Comparison of ENCODE assay signal across 20 mouse cellular contexts in genomic region chr5:20056856-20057255, GRCm38 (mm10).
A peak's percentile ranks its signal among the peaks of the same experiment; 100 is the strongest.
DNase-seq lines count a peak whose midpoint lies in the region; ATAC-seq lines count a peak whose summit lies in the region.
"Had no signal": no experiment of that assay in that cellular context is flagged by ENCODE, and none has a peak within 500 bp of the region (broad histone marks: within the 10 kb centered on the region; RNA-seq: fewer than 3 reads in every experiment).

No protein-coding gene starts in this region.

- ATAC-seq in forebrain, embryonic 13.5 days = 0 out of 2 replicates have a peak, but pooled peaks have one; percentile 14
- ATAC-seq in forebrain, embryonic 16.5 days = no peak
- no peak for ATAC-seq in midbrain, embryonic 14.5 days (ENCODE audit: low FRiP score, low TSS enrichment)
- ATAC-seq in midbrain, embryonic 15.5 days (replicated peaks) = no peak
- ATAC-seq in forebrain, embryonic 15.5 days (replicated peaks) = no peak
- no peak for ATAC-seq in intestine, embryonic 15.5 days
- ATAC-seq: lung, postnatal 0 days had no signal

- H3K4me3 ChIP-seq in forebrain, embryonic 13.5 days = no peak overlapping the region
- H3K4me3 ChIP-seq in forebrain, embryonic 16.5 days (replicated peaks; ENCODE audit: low read length) = no peak overlapping the region
- no peak overlapping the region for H3K4me3 ChIP-seq in midbrain, embryonic 14.5 days (replicated peaks; ENCODE audit: low read depth, low read length)
- no peak overlapping the region for H3K4me3 ChIP-seq in midbrain, embryonic 15.5 days
- H3K4me3 ChIP-seq in forebrain, embryonic 15.5 days = no peak overlapping the region
- no peak overlapping the region for H3K4me3 ChIP-seq in intestine, embryonic 15.5 days (replicated peaks)
- H3K4me3 ChIP-seq: heart, adult 2 months; heart, embryonic 12.5 days; hindbrain, embryonic 15.5 days; limb, embryonic 10.5 days; limb, embryonic 15.5 days; liver, embryonic 13.5 days; megakaryocyte, embryonic 14.5 days had no signal

- peaks cover 12% of the 10 kb centered on the region for H3K4me1 ChIP-seq in forebrain, embryonic 13.5 days
- peaks cover 9% of the 10 kb centered on the region for H3K4me1 ChIP-seq in forebrain, embryonic 16.5 days (replicated peaks; ENCODE audit: control insufficient read depth, insufficient read depth, low read length)
- peaks cover 8% of the 10 kb centered on the region; the same call in 1 of the 2 replicates for H3K4me1 ChIP-seq in midbrain, embryonic 14.5 days (ENCODE audit: control insufficient read depth, insufficient read depth, low read length)
- peaks cover 5% of the 10 kb centered on the region; the same call in 1 of the 2 replicates for H3K4me1 ChIP-seq in midbrain, embryonic 15.5 days
- peaks cover 10% of the 10 kb centered on the region for H3K4me1 ChIP-seq in forebrain, embryonic 15.5 days
- H3K4me1 ChIP-seq in intestine, embryonic 15.5 days (replicated peaks) = no peaks in the 10 kb centered on the region
- H3K4me1 ChIP-seq: heart, embryonic 12.5 days; hindbrain, embryonic 15.5 days; limb, embryonic 15.5 days; liver, embryonic 13.5 days; megakaryocyte, embryonic 14.5 days had no signal

- H3K9me3 ChIP-seq in forebrain, embryonic 13.5 days (replicated peaks) = no peaks in the 10 kb centered on the region
- H3K9me3 ChIP-seq in forebrain, embryonic 16.5 days (ENCODE audit: control insufficient read depth, low read length) = no peaks in the 10 kb centered on the region
- no peaks in the 10 kb centered on the region for H3K9me3 ChIP-seq in midbrain, embryonic 14.5 days (ENCODE audit: control insufficient read depth, low read length)
- no peaks in the 10 kb centered on the region for H3K9me3 ChIP-seq in midbrain, embryonic 15.5 days
- H3K9me3 ChIP-seq in forebrain, embryonic 15.5 days = no peaks in the 10 kb centered on the region
- H3K9me3 ChIP-seq in intestine, embryonic 15.5 days = no peaks in the 10 kb centered on the region
- H3K9me3 ChIP-seq: heart, embryonic 12.5 days; hindbrain, embryonic 15.5 days; limb, embryonic 10.5 days; limb, embryonic 15.5 days; liver, embryonic 13.5 days; megakaryocyte, embryonic 14.5 days had no signal

- peak; percentile 60 for DNase-seq in midbrain, embryonic 14.5 days
- DNase-seq: adrenal gland, postnatal 25 days; B cell, adult 2 months; cerebellum, postnatal 25 days; heart, adult 2 months; liver, embryonic 13.5 days; lung, adult 18-20 months; lung, postnatal 4 days; right cerebral cortex, postnatal 14 days had no signal

- WGBS in forebrain, embryonic 13.5 days = 20% methylated on average over 2 of the region's 2 CpGs
- 13% methylated on average over 2 of the region's 2 CpGs for WGBS in forebrain, embryonic 16.5 days
- WGBS in midbrain, embryonic 14.5 days = 46% methylated on average over 2 of the region's 2 CpGs
- WGBS in midbrain, embryonic 15.5 days = 48% methylated on average over 2 of the region's 2 CpGs
- WGBS in forebrain, embryonic 15.5 days = 14% methylated on average over 2 of the region's 2 CpGs
- 69% methylated on average over 2 of the region's 2 CpGs for WGBS in intestine, embryonic 15.5 days

- no peak overlapping the region for H3K27ac ChIP-seq in forebrain, embryonic 13.5 days
- H3K27ac ChIP-seq in forebrain, embryonic 16.5 days (ENCODE audit: low read length) = no peak overlapping the region
- no peak overlapping the region for H3K27ac ChIP-seq in midbrain, embryonic 14.5 days (replicated peaks; ENCODE audit: low read depth, low read length)
- no peak overlapping the region for H3K27ac ChIP-seq in midbrain, embryonic 15.5 days
- H3K27ac ChIP-seq in forebrain, embryonic 15.5 days (replicated peaks) = peak overlapping the region; percentile 57
- no peak overlapping the region for H3K27ac ChIP-seq in intestine, embryonic 15.5 days
- H3K27ac ChIP-seq: heart, adult 2 months; hindbrain, embryonic 15.5 days; limb, embryonic 10.5 days; limb, embryonic 15.5 days; liver, embryonic 13.5 days had no signal

- no peak overlapping the region for H3K4me2 ChIP-seq in forebrain, embryonic 13.5 days
- H3K4me2 ChIP-seq in forebrain, embryonic 16.5 days (ENCODE audit: low read length) = no peak overlapping the region
- no peak overlapping the region for H3K4me2 ChIP-seq in midbrain, embryonic 14.5 days (ENCODE audit: low read length)
- no peak overlapping the region for H3K4me2 ChIP-seq in midbrain, embryonic 15.5 days
- H3K4me2 ChIP-seq in forebrain, embryonic 15.5 days (replicated peaks) = no peak overlapping the region
- H3K4me2 ChIP-seq in intestine, embryonic 15.5 days (replicated peaks) = no peak overlapping the region
- H3K4me2 ChIP-seq: heart, embryonic 12.5 days; hindbrain, embryonic 15.5 days; limb, embryonic 15.5 days; liver, embryonic 13.5 days had no signal

- no peaks in the 10 kb centered on the region for H3K27me3 ChIP-seq in forebrain, embryonic 13.5 days
- no peaks in the 10 kb centered on the region for H3K27me3 ChIP-seq in forebrain, embryonic 16.5 days (replicated peaks; ENCODE audit: control insufficient read depth, insufficient read depth, low read length)
- H3K27me3 ChIP-seq in midbrain, embryonic 14.5 days (ENCODE audit: control insufficient read depth, insufficient read depth, low read length) = no peaks in the 10 kb centered on the region
- no peaks in the 10 kb centered on the region for H3K27me3 ChIP-seq in midbrain, embryonic 15.5 days (replicated peaks)
- no peaks in the 10 kb centered on the region for H3K27me3 ChIP-seq in forebrain, embryonic 15.5 days
- no peaks in the 10 kb centered on the region for H3K27me3 ChIP-seq in intestine, embryonic 15.5 days (replicated peaks)
- H3K27me3 ChIP-seq: heart, embryonic 12.5 days; hindbrain, embryonic 15.5 days; limb, embryonic 15.5 days; liver, embryonic 13.5 days; megakaryocyte, embryonic 14.5 days had no signal

- no peaks in the 10 kb centered on the region for H3K36me3 ChIP-seq in forebrain, embryonic 13.5 days (ENCODE audit: poor library complexity, severe bottlenecking)
- H3K36me3 ChIP-seq in forebrain, embryonic 16.5 days (ENCODE audit: control insufficient read depth, insufficient read depth) = no peaks in the 10 kb centered on the region
- H3K36me3 ChIP-seq in midbrain, embryonic 14.5 days (ENCODE audit: control insufficient read depth, insufficient read depth, low read length) = no peaks in the 10 kb centered on the region
- no peaks in the 10 kb centered on the region for H3K36me3 ChIP-seq in midbrain, embryonic 15.5 days (replicated peaks)
- no peaks in the 10 kb centered on the region for H3K36me3 ChIP-seq in forebrain, embryonic 15.5 days
- no peaks in the 10 kb centered on the region for H3K36me3 ChIP-seq in intestine, embryonic 15.5 days
- H3K36me3 ChIP-seq: heart, embryonic 12.5 days; hindbrain, embryonic 15.5 days; limb, embryonic 10.5 days; limb, embryonic 15.5 days; liver, embryonic 13.5 days had no signal

- H3K9ac ChIP-seq in forebrain, embryonic 13.5 days = no peak overlapping the region
- no peak overlapping the region for H3K9ac ChIP-seq in forebrain, embryonic 16.5 days (replicated peaks; ENCODE audit: low read depth, low read length)
- H3K9ac ChIP-seq in midbrain, embryonic 14.5 days (replicated peaks; ENCODE audit: low read length) = no peak overlapping the region
- no peak overlapping the region for H3K9ac ChIP-seq in midbrain, embryonic 15.5 days
- H3K9ac ChIP-seq in forebrain, embryonic 15.5 days (replicated peaks) = no peak overlapping the region
- no peak overlapping the region for H3K9ac ChIP-seq in intestine, embryonic 15.5 days
- H3K9ac ChIP-seq: heart, embryonic 12.5 days; hindbrain, embryonic 15.5 days; limb, embryonic 15.5 days; liver, embryonic 13.5 days had no signal
